Mouse (Mus musculus) heart, postnatal 10 days (tissue): Measurements from ENCODE around the gene Pa2g4. TPM values are rescaled to one million over a fixed set of nuclear protein-coding genes. Genes with fewer than 3 reads are reported as not detected.

ENCODE experiments used
- DNase-seq, 2 experiments: peaks; one replicate each; pipeline ENCODE4 v3.0.0; 2021
- intact Hi-C: fragments of 180-260 bp; cut with DNase I; formaldehyde crosslinking; loops from one replicate; pipeline ENCODE4 v1.15.1; 2025
- microRNA-seq, 2 experiments: library from miRNA; unstranded; fragments of <30 nt; microRNA quantifications; one replicate each; pipeline ENCODE4 v1.2.0; 2022
- total RNA-seq, 2 experiments: library from RNA; stranded (reverse); gene quantifications; 2 replicates each; pipeline ENCODE4 v1.2.3; 2021

The Pa2g4 gene
- total RNA-seq, 2 experiments from 2014 or later = 60.0 to 64.4 TPM

- no peak for DNase-seq
- intact Hi-C loops = no loop called here
These were observed 55.5 kb downstream of the Pa2g4 start for GRCm38 (mm10) chr10:128510301-128510700.

DNA sequence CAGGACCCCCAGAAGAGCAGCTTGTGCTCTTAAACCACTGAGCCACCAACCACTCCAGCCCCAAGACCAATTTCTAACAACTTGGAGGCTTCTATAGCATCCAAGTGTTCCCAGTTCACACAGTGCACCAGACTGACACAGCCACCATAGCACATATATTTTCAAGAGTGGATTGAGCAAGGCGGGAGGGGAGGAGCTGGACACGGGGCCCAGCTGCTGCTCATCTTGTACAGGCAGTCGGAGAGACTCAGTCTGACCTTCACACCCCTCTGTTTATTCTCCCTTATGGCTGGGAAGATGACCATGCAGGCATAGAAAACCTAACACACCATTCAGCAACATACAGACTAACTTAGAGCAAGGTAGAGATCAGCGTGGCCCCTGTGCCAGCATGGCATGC lies 56.0 kb downstream of the Pa2g4 start:
- no peak for DNase-seq
- intact Hi-C loops = no loop called here

- DNase-seq = no peak
- intact Hi-C loops = no loop called here
These were observed 56.6 kb downstream of the Pa2g4 start for GRCm38 (mm10) chr10:128509203-128509602.

DNA sequence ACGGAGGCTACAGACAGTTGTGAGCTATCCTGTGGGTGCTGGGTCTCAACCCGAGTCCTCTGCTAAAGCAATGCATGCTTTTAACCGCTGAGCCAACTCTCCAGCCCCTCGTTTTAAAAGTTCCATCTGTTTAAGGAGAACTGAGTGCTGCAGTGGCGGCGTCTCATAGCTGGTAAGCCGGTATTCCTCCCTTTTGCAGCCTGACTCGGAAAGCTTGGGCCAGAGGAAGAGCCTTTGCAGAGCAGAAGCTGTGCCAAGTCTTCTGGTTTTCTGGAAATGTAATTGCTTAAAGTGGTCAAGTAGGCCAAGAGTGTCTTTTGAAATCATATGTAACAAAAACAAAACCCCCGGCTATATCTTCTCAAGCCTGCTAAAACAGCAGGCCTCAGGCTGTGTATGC lies 57.5 kb downstream of the Pa2g4 start:
- DNase-seq = no peak
- intact Hi-C loops = no loop called here

Small RNAs within 50 kb of the gene (microRNA-seq; reads per million reads assigned to microRNA genes)
- gene Gm47275 = 0 to 0.35 reads per million in 2 experiments
- 0.24 to 0.35 reads per million in 2 experiments for gene Mir6916
- gene Mir6917 = 0 to 0.47 reads per million in 2 experiments

Other genes with a start within 250 kb of the Pa2g4 start
- gene Cnpy2, start 243.5 kb downstream of the Pa2g4 start, total RNA-seq = 10 to 100 TPM; 78.3 to 95.1 TPM
- 1,000 to 10,000 TPM; 1,017 to 1,070 TPM for gene Cs, start 228.3 kb downstream of the Pa2g4 start, total RNA-seq
- 100 to 1,000 TPM; 156 to 159 TPM for gene Coq10a, start 197.0 kb downstream of the Pa2g4 start, total RNA-seq
- gene Ankrd52, start 188.9 kb downstream of the Pa2g4 start, total RNA-seq = 10 to 100 TPM; 43.1 to 43.7 TPM
- not detected for gene Slc39a5, start 164.8 kb downstream of the Pa2g4 start, total RNA-seq
- gene Nabp2, start 154.5 kb downstream of the Pa2g4 start, total RNA-seq = 10 to 100 TPM; 42.5 to 44.7 TPM
- gene Rnf41, start 154.3 kb downstream of the Pa2g4 start, total RNA-seq = 10 to 100 TPM; 24.0 to 24.8 TPM
- gene Smarcc2, start 106.7 kb downstream of the Pa2g4 start, total RNA-seq = 10 to 100 TPM; 83.6 to 95.9 TPM
- gene Myl6, start 71.8 kb downstream of the Pa2g4 start, total RNA-seq = 100 to 1,000 TPM; 500 to 506 TPM
- 1 to 10 TPM; 4.1 to 4.5 TPM for gene Myl6b, start 67.3 kb downstream of the Pa2g4 start, total RNA-seq
- 10 to 100 TPM; 28.5 to 29.9 TPM for gene Esyt1, start 40.1 kb downstream of the Pa2g4 start, total RNA-seq
- 10 to 100 TPM in 1 of 2 experiments, 1 to 10 TPM in 1; 9.8 to 10.1 TPM for gene Zc3h10, start 18.2 kb downstream of the Pa2g4 start, total RNA-seq
- 1,000 to 10,000 TPM; 2,064 to 2,152 TPM for gene Rpl41, start 16.7 kb downstream of the Pa2g4 start, total RNA-seq
- 1 to 10 TPM; 7.7 to 8.6 TPM for gene Erbb3, start 23.7 kb upstream of the Pa2g4 start, total RNA-seq
- 100 to 1,000 TPM; 395 TPM for gene Rps26, start 60.8 kb upstream of the Pa2g4 start, total RNA-seq
- 1 to 10 TPM; 1.8 to 2.0 TPM for gene Ikzf4, start 80.0 kb upstream of the Pa2g4 start, total RNA-seq
- gene Suox, start 108.1 kb upstream of the Pa2g4 start, total RNA-seq = 10 to 100 TPM; 14.4 to 16.3 TPM
- 10 to 100 TPM; 74.3 to 78.1 TPM for gene Rab5b, start 130.3 kb upstream of the Pa2g4 start, total RNA-seq
- gene Pmel, start 138.2 kb upstream of the Pa2g4 start, total RNA-seq = 1 to 10 TPM; 2.1 to 2.2 TPM
- gene Cdk2, start 139.0 kb upstream of the Pa2g4 start, total RNA-seq = 10 to 100 TPM; 30.6 to 36.4 TPM
- gene Dgka, start 178.9 kb upstream of the Pa2g4 start, total RNA-seq = 10 to 100 TPM; 10.3 to 11.9 TPM
- 10 to 100 TPM; 14.5 to 18.4 TPM for gene Pym1, start 181.9 kb upstream of the Pa2g4 start, total RNA-seq
- gene Mmp19, start 224.9 kb upstream of the Pa2g4 start, total RNA-seq = 1 to 10 TPM; 3.4 to 5.4 TPM
- gene Dnajc14, start 238.1 kb upstream of the Pa2g4 start, total RNA-seq = 10 to 100 TPM; 49.1 to 52.0 TPM
- gene Tmem198b, start 238.4 kb upstream of the Pa2g4 start, total RNA-seq = 10 to 100 TPM; 12.7 to 13.3 TPM